Mouse (Mus musculus): ENCODE results near the gene Dguok.

The Dguok gene

DNA sequence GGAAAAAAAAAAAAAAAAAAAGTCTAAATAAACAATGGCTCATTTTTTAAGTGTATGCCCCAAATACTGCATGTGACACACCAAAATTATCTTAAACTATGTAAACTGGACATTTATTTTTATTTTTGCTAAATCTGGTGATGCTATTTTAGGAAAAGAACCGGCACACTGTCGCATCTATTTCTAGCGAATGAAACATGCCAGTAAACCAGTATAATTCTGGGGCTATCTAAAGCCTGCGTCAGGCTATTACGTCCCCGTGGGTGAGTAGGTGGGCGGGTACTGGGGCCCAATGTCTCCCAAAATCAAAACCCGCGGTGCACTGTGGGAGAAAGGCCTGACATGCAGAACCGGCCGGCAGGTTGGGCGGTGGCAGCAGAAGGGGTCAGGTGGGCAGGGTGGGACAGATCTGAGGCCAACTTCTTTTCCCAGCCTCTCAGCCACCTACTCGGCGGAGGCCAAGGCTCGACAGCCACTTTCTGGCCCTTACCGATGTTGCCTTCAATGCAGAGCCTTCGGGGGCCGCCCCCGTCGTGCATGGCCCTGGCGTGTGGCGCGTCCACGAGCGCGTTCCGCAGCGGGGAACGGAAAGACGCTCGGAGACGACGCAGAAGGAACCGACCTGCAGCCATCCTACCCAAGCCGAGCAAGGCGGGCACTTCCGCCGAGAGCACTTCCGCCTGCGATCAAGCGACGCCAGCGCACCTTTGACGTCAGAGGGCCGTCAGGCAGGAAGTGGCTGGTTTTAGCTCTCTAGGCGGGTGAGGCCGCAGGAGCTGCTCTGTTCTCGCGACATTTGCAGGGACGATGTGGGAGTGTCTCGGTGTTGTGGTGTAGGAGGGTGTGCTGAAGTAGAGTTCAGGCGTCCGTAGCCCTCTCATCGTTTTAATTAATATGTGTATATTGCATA lies at the start of gene Dguok:
Gene Dguok, minus strand, starts transcription at position 712 of the 910 bp plus-strand sequence.
- in situ Hi-C loops (cut with MseI, MboI), result no loop called here

DNA sequence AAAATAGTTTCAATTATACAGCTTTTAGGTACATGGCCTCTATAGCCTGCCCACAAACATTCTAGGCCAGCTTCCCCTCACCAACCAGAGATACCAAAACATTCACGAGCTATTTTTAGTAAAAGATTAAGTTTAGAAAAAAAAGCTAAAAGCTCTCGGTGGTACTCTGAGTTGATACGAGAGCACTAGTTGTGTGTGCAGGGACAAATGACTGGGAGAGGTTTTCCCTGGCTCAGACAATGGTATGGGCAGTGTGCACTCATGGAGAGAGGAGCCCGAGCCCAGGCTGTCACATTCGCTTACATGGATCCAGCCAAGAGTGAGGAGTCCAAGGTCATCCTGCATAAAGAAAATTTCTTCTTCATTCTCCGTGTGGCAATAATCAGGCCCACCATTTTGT lies 49.2 kb upstream of the Dguok start:
- in situ Hi-C loops (cut with MseI, MboI), result no loop called here

DNA sequence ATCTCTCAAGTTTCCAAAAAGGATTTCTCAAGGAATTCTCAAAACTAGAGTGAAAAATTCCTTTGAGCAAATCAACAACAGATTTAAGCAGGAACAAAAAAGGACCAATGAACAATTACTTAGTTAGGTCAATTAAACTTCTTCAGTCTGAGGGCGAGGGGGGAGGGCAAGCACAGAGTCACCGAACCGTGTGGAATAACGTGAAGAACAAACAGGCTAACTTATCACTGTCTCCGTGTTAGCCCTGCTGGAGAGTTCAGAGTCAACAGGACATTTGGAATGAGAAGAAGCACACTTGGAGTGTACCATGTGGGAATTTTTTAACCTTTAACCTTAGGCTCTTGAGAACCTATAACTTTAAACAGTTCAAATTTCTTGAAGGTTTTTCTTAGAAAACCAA lies 41.6 kb upstream of the Dguok start:
- in situ Hi-C loops (cut with MseI, MboI), result no loop called here

DNA sequence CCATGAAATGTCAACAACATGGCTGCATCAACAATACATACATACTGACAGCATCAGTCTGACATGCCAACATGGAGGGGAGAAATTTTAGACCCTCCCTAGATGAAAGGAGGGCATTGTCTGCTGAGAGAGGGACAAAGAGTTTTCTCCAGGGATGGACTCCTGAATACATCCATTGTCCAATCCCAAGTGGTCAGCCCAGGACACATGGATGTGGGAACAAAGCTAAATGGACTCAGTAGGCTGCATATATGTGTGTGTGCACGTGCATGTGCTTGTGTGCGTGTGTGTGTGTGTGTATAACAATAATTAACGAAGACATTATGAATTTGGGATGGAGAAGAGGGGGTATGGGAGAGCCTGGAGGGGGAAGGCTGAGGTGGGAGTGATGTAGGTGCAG lies 39.0 kb upstream of the Dguok start:
- in situ Hi-C loops (cut with MseI, MboI), result no loop called here

DNA sequence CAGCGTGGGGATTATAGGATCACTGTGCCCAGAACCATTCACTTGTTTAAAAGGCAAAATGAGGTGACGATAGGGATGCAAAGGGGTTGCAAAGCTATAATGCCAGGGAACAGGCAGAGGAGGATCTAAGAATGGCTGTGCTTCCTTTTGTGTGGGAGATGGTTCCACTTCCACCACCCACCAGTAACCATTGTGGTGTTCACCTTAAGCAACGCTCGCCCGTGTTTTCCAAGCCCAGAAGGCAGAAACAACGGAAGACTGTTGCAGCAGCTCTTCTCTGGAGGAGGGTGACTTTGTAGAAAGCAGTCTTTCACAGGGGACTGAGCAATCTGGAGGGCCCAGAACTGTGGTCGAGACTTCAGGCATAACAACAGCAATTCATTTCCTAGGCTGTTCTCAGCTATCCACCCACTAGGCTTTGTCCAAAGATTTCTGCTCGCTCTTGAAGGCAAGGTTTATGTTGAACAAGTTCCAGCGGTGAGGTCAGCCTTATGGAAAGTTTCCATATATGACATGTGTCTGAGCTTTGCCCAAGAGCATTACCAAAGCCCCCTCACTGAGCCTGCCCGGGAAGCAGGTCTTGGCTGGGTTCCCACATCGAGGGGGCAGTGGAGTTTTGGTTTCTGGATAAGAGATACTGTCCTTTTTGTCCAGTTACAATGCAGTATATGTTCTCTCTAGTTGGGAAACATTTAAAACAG lies 35.1 kb upstream of the Dguok start:
- in situ Hi-C loops (cut with MseI, MboI), result no loop called here

DNA sequence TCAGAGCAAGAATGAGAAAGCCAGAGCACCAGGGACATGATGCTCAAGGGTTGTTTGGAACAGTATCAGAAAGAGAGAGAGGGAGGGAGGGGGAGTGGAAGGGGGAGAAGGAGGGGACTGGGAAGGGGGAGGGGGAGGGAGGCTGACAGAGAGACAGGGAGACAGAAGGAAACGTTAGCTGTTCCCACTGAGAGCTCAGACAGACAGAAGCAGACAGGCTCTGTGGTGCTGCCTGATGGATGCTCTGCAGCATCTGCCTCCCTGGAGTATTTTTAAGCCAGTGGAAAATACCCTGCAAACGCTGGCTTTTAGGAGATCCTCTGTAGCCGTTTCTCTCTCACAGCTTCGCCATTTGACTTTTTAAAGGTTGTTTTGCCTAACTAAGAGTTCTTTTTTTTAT lies 33.2 kb upstream of the Dguok start:
- in situ Hi-C loops (cut with MseI, MboI), result no loop called here

DNA sequence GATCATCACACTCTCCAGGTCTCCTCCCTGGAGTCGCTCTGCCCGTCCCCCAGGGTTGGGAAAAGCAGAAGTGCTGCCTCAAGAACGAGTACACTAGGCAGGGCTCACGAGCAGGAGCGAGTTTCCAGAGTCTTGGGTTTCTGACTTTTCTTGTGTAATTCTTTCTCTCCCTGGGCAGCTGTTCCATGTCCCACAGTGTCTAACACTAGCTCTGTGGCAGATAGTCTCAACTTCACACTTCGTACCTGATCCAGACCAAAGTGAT lies 30.0 kb upstream of the Dguok start:
- in situ Hi-C loops (cut with MseI, MboI), result no loop called here

DNA sequence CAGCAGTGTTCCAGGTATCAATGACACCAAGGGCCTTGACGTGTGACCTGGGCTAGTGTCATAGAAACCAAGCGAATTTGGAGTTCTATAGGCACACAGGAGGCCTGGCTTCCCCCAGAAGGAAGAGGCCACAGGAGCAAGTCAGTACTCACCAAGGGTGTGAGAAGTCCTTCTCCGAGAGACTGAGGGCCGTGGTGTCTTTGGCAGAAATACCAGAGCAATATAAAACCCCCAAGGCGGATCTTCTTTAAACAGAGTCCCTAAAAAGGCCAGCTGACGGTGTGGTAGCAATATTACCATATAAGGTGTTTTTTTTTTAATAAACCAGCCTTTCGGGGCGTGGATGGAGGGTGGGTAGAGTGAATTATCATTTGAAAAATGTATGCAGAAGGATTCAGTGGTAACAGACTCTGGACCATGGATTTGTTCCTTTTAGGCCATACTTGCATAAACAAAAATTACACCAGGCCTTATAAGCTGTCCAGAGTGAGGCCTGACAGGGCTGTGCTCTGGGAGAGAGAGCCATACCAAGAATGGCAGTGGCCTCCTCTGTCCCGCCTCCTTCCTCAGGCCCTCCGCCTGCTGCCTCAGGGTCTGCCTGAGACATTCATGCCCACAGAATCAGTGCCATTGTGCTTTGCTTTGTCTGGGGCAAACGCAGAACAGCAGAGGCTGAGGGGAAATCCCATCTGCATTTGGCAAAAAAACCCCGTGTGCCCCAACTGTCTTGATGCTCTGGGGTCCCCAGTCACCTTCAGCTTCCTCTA lies 29.4 kb upstream of the Dguok start, which contains the start of gene Actg2:
Gene Actg2, minus strand, starts transcription at position 238 of the 767 bp plus-strand sequence.
- in situ Hi-C loops (cut with MseI, MboI), result no loop called here

DNA sequence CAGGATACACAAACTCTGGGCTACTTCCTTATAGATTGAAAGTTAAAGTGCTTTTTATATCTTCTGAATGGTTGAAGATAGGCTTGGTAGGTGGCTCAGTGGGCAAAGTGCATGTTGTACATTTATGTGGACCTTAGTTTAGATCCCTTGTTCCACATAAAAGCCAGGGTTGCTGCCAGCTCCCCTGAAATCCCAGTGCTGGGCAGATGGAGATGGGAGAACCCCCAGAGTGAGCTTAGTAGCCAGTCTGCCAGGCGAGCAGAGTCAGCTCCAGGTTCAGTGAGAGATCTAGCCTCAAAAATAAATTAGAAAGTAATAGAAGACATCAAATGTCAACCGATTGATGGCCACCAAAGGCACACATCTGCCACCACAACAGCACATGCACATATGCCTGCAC lies 25.8 kb upstream of the Dguok start:
- in situ Hi-C loops (cut with MseI, MboI), result no loop called here

DNA sequence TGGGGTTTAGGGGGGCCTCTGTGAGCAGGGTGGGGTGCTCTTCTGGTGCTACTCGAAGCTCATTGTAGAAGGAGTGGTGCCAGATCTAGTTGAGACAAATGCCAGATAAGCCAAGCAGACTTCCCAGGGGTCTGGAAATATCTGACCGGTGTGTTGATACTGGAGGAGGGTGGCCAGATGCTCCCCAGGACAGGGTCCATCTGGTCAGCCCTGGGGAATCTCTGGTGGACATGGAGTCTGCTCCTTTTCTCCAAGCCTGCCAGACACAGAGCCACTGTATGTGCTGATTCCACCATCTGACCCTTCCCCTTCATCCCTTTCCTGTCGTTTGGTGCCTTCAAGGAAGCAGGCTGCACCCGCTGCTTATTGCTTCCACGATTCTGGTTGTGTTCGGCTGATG lies 16.4 kb upstream of the Dguok start:
- in situ Hi-C loops (cut with MseI, MboI), result no loop called here

DNA sequence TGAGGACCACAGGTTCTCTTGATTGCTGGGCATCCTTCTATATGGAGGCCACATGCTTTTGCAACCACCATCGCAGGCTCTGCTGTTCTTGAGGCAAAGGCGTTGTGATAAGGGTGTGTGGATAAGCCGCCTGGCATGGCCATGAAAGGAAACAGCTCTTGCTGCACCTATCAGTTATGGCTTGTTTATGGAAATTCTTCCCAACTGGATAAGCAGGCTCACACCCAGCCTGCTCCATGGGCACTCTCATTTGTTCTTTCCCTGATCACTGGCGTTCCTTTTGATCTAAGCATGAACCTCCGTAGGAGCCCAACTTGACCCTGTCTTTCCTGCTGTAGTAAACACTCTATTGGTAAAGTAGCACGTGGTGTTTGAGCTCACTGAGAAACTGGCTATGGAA lies 15.0 kb upstream of the Dguok start:
- in situ Hi-C loops (cut with MseI, MboI), result no loop called here

DNA sequence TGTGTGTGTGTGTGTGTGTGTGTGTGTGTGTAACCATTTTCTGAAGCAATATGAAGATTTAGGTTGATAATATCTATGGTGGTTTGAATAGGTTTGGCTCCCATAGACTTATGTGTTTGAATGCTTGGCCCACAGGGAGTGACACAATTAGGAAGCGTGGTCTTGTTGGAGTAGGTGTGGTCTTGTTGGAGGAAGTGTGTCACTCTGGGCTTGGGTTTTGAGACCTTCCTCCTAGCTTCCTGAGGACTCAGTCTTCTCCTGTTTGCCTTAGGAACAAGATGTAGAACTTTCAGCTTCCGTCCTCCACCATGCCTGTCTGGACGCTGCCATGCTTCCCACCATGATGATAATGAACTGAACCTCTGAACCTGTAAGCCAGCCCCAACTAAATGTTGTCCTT lies 11.9 kb upstream of the Dguok start:
- in situ Hi-C loops (cut with MseI, MboI), result no loop called here

DNA sequence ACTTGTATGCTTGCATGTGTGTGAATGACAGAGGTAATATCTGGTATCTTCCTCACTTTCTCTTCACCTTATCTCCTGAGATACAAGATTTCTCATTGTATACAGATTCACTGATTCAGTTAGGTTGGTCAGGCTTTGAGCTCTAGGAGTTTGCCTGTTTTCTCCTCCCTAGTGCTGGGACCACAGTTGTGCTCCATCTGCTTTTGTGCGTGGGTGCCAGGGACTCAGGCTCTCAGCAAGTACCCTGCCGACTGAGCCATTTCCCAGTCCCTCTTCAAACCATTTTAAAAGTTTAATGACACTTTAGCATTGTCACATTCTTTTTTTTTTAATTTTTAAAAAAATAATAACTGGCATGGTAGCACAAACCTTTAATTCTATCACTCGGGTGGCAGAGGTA lies 8.4 kb upstream of the Dguok start:
- in situ Hi-C loops (cut with MseI, MboI), result no loop called here

DNA sequence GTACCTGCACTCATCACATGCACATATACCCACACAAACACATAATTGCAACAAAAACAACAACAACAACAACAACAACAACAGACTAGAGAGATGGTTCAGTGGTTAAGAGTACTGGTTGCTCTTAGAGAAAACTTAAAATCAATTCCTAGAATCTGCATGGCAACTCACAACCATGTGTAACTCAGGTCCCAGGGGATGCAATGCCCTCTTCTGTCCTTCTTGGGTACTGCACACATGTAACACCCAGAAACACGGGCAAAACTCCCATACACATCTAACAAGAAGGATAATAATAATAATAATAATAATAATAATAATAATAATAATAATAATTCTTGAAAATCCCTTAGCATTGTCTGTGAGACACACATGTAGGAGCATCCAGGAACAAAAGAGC lies 5.7 kb upstream of the Dguok start:
- in situ Hi-C loops (cut with MseI, MboI), result loop anchor here (5.0 kb wide), 1 partner anchor 155 kb away; no protein-coding TSS in a partner anchor

DNA sequence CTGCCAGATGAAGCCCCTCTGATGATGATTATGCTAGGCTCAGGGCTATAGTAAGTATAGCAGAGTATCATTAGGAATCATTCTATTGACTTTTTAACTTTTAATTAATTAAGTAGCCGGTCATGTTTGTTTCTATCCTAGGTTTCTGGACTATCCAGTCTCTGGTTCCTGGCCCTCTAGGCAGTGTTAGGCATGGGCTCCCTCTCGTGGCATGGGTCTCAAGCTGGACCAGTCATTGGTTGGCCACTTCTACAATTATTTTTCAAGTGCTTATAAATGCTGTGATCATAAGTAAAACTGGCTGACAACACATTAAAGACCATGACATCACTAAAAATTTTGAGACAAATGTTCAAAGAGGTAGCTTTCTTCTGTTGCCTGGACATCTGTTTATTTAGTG lies 3.4 kb upstream of the Dguok start:
- in situ Hi-C loops (cut with MseI, MboI), result loop anchor here (5.0 kb wide), 1 partner anchor 153 kb away; no protein-coding TSS in a partner anchor

DNA sequence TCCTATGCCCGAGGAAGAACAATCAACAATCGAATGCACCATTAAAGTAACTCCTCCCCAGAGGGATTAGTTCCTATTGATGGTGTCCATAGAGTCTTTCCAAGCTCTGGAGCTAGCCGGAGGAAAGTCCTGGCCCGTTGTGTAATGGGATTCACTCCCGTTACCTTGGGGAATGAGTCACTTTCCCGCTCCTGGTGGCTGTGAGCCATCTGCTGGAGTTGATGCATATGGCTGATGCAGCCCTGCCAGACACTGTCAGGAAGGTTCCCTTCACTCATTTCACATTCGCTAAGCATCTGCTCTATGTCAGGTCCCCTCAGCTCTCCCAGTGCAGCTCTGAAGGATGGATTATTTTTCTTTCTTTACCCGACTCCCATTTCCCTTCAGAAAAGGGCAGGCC lies 2.7 kb upstream of the Dguok start:
- in situ Hi-C loops (cut with MseI, MboI), result no loop called here

DNA sequence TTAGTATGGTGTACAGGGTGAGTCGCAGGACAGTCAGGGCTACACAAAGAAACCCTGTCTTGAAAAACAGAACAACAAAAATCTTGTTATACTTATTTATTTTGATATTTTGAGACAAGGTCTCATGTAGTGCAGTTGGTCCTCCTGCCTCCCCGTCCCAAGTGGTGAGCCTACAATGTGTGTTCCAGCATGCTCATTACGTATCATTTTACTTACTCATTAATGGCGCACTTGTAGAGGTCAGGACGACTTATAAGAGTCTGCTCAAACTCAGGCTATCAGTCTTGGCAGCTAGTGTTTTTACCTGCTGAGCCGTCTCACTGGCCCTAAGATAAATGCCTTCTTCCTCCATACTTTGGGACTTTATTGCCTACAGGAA lies 388 bp upstream of the Dguok start:
- in situ Hi-C loops (cut with MseI, MboI), result no loop called here

DNA sequence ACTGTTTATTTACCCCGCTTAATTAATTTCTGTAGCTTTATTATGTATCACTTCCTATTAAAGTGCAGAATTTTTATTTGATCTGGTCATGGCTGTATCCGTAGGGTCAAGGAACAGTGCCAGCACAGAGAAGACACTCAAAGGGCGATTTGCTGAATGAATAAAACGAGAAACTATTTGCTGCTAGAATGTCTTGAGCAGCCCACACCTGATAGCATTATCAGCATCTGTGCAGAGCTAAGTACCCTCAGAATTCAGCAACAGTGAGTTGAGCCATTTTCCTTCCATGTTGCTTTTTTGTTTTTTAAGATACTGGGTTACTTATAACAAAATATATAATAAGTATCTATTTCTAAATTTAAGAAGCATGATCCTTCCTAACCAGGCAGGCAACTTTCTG lies 1.2 kb downstream of the Dguok start:
- in situ Hi-C loops (cut with MseI, MboI), result no loop called here

DNA sequence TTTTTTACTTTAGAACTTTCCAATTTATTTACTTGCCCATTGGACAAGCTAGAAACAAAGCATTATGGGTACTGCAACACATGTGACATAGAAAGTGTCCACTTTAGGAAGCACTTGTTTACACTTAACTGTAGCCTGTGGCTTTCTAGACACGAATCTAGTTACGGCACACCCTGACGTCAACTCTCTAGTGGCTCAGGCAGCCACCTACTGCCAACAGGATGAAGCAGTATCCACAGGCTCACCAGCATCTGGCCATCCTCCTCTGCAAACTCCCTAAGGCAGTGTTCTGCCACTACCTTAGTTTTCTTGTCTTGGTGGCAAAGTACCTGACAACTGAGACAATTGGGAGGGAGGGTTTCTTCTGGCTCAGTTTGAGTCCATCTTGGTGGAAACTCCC lies 3.4 kb downstream of the Dguok start:
- in situ Hi-C loops (cut with MseI, MboI), result no loop called here

DNA sequence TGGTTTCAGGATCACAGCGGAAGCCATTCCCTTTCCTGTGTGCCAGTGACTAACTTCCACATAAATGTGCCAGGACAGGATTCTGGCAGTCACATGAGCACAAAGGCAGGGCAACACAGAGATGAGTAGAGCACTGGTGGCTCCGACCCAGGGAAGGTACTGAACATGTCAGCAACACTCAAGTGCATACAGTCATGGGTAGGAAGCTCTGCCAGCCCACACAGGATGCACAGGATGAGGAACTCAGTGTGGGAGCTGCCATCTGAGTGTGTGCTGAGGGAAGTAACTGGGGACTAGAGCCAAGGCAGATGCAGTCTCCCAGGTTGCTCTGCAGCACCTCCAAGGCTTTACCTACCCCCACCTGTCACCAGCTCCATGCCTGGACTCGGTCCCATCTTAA lies 4.1 kb downstream of the Dguok start:
- in situ Hi-C loops (cut with MseI, MboI), result no loop called here

DNA sequence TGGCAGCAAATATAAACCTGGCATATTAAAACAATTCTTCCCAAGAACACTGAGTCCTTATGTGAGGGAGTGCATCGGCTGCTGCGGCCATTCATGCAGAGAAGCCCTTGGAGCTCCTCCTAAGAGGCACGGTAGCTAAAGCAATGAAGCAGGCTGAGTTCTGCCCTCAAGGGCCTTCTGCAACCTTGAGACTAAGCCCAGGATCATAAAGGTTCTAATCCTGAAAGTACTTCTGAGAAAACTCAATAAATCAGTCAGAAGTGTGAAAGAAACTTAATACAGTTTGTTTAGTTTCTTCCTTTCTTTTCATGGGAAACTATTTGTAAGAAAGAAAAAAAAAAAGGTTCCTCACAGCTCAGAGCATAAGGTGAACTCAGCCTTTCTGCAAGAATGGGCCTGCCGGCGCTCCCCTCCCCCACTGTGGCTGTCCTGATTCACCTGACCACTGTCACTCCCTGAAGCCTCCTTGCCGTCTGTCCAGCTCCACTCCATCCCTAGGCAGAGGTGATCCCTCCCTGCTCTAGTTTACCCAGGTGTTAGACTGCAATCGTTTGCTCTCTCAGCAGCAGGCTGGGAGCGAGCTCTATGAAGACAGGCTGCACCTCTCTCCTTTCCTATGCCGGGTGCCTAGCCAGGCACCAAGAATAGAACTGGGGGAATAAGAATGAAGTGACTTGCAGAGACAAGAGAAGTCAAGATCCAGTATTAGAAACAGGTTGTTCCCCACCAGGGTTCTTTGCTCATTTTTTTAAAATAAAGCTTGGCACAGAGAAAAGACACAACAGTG lies 5.1 kb downstream of the Dguok start:
- in situ Hi-C loops (cut with MseI, MboI), result no loop called here

DNA sequence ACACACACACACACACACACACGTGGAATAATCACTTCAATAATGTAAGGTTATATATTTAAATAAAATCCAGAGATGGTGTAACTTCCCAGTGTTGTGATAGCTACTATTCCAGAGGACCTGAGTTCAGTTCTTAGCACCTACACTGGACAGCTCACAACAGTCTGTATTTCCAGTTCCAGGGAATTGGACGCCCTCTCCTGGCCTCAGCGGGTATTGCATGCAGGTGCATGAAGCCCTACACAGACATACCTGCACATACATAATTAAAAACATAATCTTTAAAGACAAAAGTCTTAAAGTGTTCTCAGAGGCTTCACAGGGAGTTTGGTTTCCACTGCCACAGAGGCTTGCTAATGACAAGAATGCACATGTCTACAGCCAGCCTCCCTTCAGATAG lies 6.3 kb downstream of the Dguok start:
- in situ Hi-C loops (cut with MseI, MboI), result no loop called here

All from mouse trophoblast stem cell (cell line).